In genomic region chr2:59952286-59953014, GRCm38 (mm10) we compare ENCODE assay signal across 23 mouse cellular contexts.
DNase-seq lines count a peak whose midpoint lies in the region; ATAC-seq lines count a peak whose summit lies in the region.
"Had no signal": no experiment of that assay in that cellular context is flagged by ENCODE, and none has a peak within 500 bp of the region (broad histone marks: within the 10 kb centered on the region; RNA-seq: fewer than 3 reads in every experiment).

No protein-coding gene starts in this region.

- peak overlapping the region; percentile 33; the same call in 1 of the 2 replicates for H3K4me2 ChIP-seq in heart, embryonic 11.5 days
- H3K4me2 ChIP-seq in heart, embryonic 15.5 days: peak overlapping the region; percentile 36
- H3K4me2 ChIP-seq in kidney, embryonic 16.5 days (replicated peaks; ENCODE audit: low read depth, low read length): no peak overlapping the region
- H3K4me2 ChIP-seq: embryonic facial prominence, embryonic 15.5 days; hindbrain, embryonic 15.5 days; kidney, embryonic 15.5 days had no signal

- intact Hi-C loops in heart, postnatal 36 days (cut with DNase I): no loop called here

- H3K4me3 ChIP-seq in heart, embryonic 11.5 days (ENCODE audit: low read depth, low read length): no peak overlapping the region
- peak overlapping the region; percentile 24 for H3K4me3 ChIP-seq in heart, embryonic 15.5 days
- no peak overlapping the region for H3K4me3 ChIP-seq in kidney, embryonic 16.5 days (ENCODE audit: low read length)
- H3K4me3 ChIP-seq: embryonic facial prominence, embryonic 15.5 days; erythroblast, embryonic 14.5 days; forebrain, embryonic 10.5 days; hindbrain, embryonic 10.5 days; hindbrain, embryonic 15.5 days; kidney, embryonic 15.5 days had no signal

- H3K27me3 ChIP-seq in heart, embryonic 11.5 days (ENCODE audit: control insufficient read depth, insufficient read depth, low read length): no peaks in the 10 kb centered on the region
- no peaks in the 10 kb centered on the region for H3K27me3 ChIP-seq in heart, embryonic 15.5 days
- no peaks in the 10 kb centered on the region for H3K27me3 ChIP-seq in kidney, embryonic 16.5 days (ENCODE audit: insufficient read depth, low read length)
- H3K27me3 ChIP-seq: embryonic facial prominence, embryonic 15.5 days; hindbrain, embryonic 15.5 days; kidney, embryonic 15.5 days had no signal

- H3K27ac ChIP-seq in heart, embryonic 11.5 days (ENCODE audit: low read depth, low read length): peak overlapping the region; percentile 85
- H3K27ac ChIP-seq in heart, embryonic 15.5 days: peak overlapping the region; percentile 87
- no peak overlapping the region for H3K27ac ChIP-seq in kidney, embryonic 16.5 days (ENCODE audit: low read length)
- H3K27ac ChIP-seq: embryonic facial prominence, embryonic 15.5 days; forebrain, embryonic 10.5 days; hindbrain, embryonic 10.5 days; hindbrain, embryonic 15.5 days; kidney, embryonic 15.5 days had no signal

- peak; percentile 14 for DNase-seq in heart, adult 11 months
- DNase-seq in heart, adult 18-20 months: no peak
- no peak for DNase-seq in heart, postnatal 36 days
- DNase-seq in frontal cortex, postnatal 14 days (ENCODE audit: low spot score in 2 of 2): no peak
- DNase-seq: adrenal gland, adult 8-10 months; adrenal gland, postnatal 36 days; B cell, adult 2 months; embryo, embryonic 11 days; gastrocnemius, postnatal 10 days; kidney, adult 2 months had no signal

- no peak overlapping the region for H3K9ac ChIP-seq in heart, embryonic 11.5 days (ENCODE audit: low read depth, low read length)
- H3K9ac ChIP-seq in heart, embryonic 15.5 days: no peak overlapping the region
- no peak overlapping the region for H3K9ac ChIP-seq in kidney, embryonic 16.5 days (replicated peaks; ENCODE audit: low read length)
- H3K9ac ChIP-seq: embryonic facial prominence, embryonic 15.5 days; hindbrain, embryonic 15.5 days; kidney, embryonic 15.5 days had no signal

- H3K9me3 ChIP-seq in heart, embryonic 11.5 days (replicated peaks; ENCODE audit: control insufficient read depth, low read length): no peaks in the 10 kb centered on the region
- no peaks in the 10 kb centered on the region for H3K9me3 ChIP-seq in heart, embryonic 15.5 days (replicated peaks)
- H3K9me3 ChIP-seq in kidney, embryonic 16.5 days (ENCODE audit: low read length): no peaks in the 10 kb centered on the region
- H3K9me3 ChIP-seq: embryonic facial prominence, embryonic 15.5 days; forebrain, embryonic 10.5 days; G1E; hindbrain, embryonic 10.5 days; hindbrain, embryonic 15.5 days; kidney, embryonic 15.5 days had no signal

- peaks cover 8% of the 10 kb centered on the region; the same call in 1 of the 2 replicates for H3K36me3 ChIP-seq in heart, embryonic 11.5 days (ENCODE audit: control insufficient read depth, insufficient read depth, low read length)
- peaks cover 19% of the 10 kb centered on the region for H3K36me3 ChIP-seq in heart, embryonic 15.5 days
- peaks cover 31% of the 10 kb centered on the region for H3K36me3 ChIP-seq in kidney, embryonic 16.5 days (ENCODE audit: insufficient read depth, low read length)

- ATAC-seq in heart, embryonic 11.5 days (replicated peaks; ENCODE audit: insufficient number of reproducible peaks, low FRiP score, low TSS enrichment): 0 out of 2 replicates have a peak, but pooled peaks have one; percentile 22
- ATAC-seq in heart, embryonic 15.5 days (replicated peaks; ENCODE audit: insufficient number of reproducible peaks, insufficient read depth, low FRiP score, low read depth): peak; percentile 76
- ATAC-seq in kidney, embryonic 16.5 days (ENCODE audit: low FRiP score, low TSS enrichment): no peak
- ATAC-seq: CD4-positive, CD25-positive, alpha-beta regulatory T cell, adult 4 months; forebrain, embryonic 14.5 days; intestine, embryonic 16.5 days had no signal

- H3K4me1 ChIP-seq in heart, embryonic 11.5 days (ENCODE audit: control insufficient read depth, insufficient read depth, low read length): peaks cover 6% of the 10 kb centered on the region
- peaks cover 15% of the 10 kb centered on the region for H3K4me1 ChIP-seq in heart, embryonic 15.5 days (replicated peaks)
- no peaks in the 10 kb centered on the region for H3K4me1 ChIP-seq in kidney, embryonic 16.5 days (ENCODE audit: insufficient read depth, low read length)
- H3K4me1 ChIP-seq: embryonic facial prominence, embryonic 15.5 days; forebrain, embryonic 10.5 days; hindbrain, embryonic 10.5 days; hindbrain, embryonic 15.5 days; kidney, embryonic 15.5 days had no signal

- 65% methylated on average over 13 of the region's 13 CpGs for WGBS in heart, embryonic 11.5 days (ENCODE audit: insufficient replicate concordance)
- 61% methylated on average over 13 of the region's 13 CpGs for WGBS in heart, embryonic 15.5 days
- WGBS in kidney, embryonic 16.5 days: 96% methylated on average over 13 of the region's 13 CpGs
